Mouse (Mus musculus) lung, postnatal 0 days (tissue): ENCODE measurements around the gene Lyplal1.

ENCODE experiments used
- CTCF ChIP-seq: IDR thresholded peaks from 2 replicates; pipeline ENCODE4 v1.5.1; 2016; ENCODE audit warnings: antibody characterized with exemption, mild to moderate bottlenecking
- EP300 ChIP-seq: IDR thresholded peaks from 2 replicates; pipeline ENCODE4 v1.6.1; 2016; ENCODE audit warnings: antibody characterized with exemption, mild to moderate bottlenecking, control low read depth

DNA sequence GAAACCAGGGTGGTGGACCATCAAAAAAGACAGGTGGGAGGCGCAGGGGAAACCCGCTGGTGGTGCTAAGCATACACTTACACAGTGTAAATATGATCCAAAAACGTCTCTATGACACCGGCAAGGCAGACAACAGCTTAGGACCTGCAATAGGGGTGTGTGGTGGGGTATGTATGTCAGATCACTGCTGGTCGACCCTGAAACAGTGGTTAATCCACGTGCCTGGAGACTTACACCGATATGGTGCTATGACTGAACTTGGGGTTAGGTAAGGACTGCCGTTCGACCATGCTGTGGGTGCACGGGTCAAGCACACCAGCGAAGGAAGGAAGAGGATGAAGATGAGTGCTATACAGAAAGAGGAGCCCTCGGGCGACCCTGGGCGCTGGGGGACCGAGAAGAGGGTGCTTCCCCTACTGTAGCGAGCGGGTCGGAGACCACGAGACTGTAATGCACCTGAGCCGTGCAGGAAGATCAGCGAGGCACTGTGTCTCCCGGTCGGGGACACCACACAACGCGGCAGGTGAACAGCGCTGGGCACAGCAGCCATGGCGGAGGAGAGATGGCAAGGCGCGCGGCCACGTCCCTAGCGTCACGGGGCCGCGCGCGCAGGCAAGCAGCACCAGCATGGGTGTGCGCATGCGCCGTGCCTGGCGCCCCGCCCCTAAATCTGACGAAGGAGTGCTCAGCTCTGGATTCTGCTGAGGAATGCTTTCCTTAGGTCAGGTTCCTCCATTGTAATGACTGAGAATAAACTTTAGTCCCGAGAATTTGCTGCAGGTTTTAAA lies at the start of gene Lyplal1:
- TF ChIP-seq CTCF, result peak; percentile 28
- TF ChIP-seq EP300, result no peak
